Mouse (Mus musculus) MEL-GATA-1-ER (cell line): ENCODE measurements around the gene Pias4.
"Not testable (repeated sequence)": the region's sequence is repeated elsewhere in the genome, so short reads cannot be mapped to it uniquely, and the experiment has no call there.

Experiments used
- DNase-seq: peaks from one replicate; pipeline ENCODE4 v3.0.0-alpha.2; 2012; ENCODE audit warnings: low read depth; ENCODE audit errors: extremely low read depth

Pias4 gene

DNA sequence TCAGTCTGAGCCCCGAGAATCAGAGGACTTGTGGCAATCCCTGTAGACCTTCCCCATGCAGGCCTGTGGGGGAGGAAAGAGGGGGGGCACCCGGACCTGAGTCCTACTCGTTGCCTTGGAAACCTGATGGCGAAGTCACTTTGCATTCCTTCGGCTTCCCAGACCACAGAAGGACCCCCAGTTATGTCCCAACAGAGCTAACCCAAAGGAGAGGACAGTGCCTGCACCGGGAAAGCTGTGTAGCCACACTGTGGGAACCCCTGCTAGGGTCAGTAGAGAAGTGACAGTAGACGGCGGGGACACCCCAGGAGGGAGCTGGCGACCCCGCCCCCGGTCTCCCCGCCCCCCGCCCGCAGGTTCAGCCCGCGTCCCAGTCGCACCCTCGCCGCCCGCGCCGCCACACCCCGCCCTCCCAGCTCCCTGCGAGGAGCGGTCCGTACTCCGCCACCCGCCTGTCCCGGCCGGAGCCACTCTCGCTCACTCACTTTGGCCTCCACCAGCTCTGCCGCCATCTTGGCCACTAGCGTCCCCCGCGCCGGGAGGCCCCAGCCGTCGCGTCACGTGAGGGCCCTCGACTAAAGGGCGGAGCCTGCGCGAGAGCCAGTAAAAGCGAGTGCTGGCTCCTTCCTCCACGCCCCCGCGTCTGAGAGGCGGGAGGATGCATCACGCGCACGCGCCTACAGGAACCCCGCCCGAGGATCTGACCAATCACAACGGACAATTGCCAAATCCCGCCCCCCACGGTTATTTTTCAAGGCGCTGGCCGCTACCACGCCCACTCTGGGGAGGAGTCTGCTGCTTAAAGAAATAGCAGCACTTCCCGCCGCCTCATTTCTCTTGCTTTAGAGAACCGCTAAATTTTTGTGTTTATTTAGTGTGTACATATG, at the start of gene Pias4:
Pias4 (minus strand) TSS at position 724 of the 887 bp plus-strand sequence.
- peak; percentile 92 for DNase-seq

DNA sequence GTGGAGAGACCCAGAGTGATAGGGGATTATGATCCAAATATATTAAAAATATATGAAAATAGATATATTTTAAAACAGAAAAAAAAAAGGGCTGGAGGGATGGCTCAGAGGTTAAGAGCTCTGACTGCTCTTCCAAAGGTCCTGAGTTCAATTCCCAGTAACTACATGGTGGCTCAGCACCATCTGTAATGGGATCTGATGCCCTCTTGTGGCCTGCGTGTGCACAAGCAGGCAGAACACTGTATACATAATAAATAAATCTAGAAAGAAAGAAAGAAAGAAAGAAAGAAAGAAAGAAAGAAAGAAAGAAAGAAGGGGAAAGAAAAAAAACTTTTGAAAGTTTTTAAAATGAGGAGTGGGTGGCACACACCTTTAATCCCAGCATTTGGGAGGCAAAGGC, 49.5 kb upstream of the Pias4 start:
- DNase-seq = not testable (repeated sequence)

DNA sequence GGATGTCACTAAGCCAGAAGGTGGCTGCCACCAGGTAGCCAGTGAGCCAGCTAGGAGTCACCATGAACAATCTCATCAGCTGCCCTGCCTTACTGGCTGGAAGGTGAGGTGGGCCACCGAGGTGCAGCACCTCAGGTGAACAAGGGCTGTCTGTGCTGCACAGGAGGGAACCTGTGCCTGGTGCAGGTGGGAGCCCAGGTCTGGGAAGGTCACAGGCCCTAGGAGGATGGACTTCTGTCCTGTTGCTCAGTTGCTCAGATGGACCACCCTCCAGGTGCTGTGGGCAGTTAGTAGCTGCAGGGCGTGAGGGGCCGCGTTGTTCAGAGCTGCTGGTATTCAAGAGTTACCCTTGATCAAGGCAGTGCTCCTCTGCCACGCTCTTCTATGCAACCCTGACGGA, 49.1 kb upstream of the Pias4 start:
- DNase-seq = no peak

DNA sequence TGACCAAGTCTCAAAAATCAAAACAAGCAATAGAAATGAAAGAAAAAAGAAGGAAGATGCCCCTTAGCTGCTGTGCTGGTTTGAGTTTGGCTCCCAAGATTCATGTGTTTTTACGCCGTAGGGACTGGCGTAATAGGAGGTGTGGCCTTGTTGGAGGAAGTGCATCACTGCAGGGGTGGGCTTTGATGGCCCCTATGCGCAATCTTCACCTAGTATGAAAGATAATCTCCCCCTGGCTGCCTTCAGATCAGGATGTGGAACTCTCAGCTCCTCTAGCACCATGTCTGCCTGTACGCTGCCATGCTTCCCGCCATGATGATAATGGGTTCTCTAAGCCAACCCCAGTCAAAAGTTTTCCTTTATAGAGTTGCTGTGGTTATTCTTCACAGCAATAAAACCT, 48.5 kb upstream of the Pias4 start:
- DNase-seq = no peak

DNA sequence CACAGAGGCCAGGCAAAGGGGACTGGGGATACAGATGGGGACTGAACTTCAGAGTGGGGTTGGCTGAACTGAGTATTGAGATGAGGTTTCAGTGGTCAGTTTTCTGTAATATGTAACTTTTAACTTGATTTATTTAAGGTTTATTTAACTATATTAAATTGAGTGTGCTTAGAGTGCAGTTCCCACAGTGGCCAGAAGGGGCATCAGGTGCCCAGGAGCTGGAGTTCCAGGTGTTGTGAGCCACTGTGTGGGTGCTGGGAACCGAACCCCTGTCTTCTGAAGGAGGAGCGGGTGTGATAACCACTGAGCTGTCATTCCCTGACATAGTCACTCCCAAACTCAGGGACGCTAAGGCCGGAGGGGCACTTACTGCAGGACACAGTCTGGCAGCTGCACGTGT, 42.4 kb upstream of the Pias4 start:
- no peak for DNase-seq

DNA sequence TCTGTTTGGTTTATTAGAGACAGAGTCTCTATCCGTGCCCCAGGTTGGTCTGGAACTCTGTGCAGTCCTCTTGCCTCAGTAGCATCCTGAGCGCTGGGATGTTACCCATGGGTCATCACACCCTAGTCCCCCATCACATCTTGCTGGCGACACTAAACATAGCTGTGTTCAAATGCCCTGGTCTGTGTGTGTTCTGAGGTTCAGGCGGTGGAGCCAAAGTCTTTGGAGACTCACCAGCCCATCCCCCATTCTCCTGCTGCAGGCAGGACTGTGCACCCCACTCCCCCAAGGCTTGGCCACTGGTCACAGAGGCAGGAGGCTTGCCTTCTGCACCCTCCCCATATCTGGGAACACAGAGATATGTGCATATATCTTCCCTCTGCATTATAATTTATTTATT, 36.4 kb upstream of the Pias4 start:
- DNase-seq = no peak

DNA sequence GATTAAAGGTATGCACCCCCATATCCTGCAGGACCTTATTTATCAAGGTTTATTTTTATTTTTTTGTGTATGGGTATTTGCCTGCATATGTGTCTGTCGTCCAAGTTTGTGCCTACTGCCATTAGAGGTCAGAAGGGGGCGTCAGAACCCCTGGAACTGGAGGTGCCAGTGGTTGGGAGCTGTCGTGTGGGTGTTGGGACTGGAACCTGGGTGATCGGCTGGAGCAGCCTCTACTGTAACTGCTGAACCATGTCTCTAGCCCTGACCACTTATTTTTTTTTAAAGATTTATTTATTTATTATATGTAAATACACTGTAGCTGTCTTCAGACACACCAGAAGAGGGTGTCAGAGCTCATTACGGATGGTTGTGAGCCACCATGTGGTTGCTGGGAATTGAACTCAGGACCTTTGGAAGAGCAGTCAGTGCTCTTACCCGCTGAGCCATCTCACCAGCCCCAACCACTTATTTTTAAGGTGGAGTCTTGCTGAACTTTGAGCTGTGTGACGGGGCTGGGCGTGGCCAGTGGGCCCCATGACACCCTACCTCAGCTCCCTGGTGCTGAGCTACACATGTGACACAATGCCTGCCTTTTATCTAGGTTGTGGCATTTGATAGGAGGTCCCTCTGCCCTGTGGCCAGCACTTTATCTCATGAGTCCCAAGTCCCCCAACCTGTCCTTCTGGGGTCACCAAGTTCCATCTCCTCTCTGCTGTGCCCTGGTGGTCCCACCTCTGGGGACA, 35.4 kb upstream of the Pias4 start:
- no peak for DNase-seq

DNA sequence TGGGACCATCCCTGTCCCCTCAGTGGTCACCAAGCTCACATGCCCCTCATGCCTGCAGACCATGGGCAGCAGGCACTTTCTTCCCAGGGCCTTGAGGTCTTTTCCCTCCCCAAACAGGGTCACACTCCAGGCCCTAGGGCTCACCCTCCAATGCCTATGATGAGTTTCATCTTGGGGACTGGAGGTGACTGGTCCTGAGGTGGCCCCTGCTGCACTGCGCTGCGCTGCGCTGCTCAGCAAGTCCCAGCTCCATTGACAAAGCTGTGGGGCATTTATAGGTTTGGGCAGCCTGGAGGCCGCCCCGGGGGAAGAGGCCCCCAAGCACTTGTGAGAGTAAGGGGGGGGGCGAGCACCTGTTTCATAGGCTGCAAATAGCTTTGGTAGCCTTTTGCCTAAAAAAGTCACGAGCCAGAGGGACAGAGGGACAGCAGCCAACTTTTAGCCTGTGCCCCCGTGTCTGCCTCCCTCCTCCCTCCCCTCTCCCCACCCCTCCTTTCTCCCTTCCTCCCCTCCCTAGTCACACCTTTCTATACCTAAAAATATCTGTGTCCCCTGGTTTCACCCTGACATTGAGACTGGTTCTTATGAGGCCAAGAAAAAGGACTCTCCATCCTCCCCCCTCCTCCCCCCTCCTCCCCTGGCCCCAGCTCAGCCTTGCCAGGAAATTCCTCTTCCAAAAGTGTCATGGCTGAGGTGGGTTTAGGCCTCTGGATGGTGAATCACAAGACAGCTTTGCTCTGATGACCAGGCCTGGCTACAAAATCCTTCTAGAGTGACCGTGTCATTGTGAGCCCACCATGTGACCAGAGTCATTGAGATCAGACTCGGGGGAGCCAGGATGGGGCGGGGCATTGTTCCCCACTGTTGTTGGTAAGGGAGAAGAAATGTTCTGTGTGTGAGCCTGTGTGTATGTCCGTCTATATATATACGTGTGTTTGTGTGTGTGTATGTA, 34.4 kb upstream of the Pias4 start, which contains the start of gene Nmrk2:
Nmrk2 (minus strand) TSS at position 245 of the 952 bp plus-strand sequence.
- no peak for DNase-seq

DNA sequence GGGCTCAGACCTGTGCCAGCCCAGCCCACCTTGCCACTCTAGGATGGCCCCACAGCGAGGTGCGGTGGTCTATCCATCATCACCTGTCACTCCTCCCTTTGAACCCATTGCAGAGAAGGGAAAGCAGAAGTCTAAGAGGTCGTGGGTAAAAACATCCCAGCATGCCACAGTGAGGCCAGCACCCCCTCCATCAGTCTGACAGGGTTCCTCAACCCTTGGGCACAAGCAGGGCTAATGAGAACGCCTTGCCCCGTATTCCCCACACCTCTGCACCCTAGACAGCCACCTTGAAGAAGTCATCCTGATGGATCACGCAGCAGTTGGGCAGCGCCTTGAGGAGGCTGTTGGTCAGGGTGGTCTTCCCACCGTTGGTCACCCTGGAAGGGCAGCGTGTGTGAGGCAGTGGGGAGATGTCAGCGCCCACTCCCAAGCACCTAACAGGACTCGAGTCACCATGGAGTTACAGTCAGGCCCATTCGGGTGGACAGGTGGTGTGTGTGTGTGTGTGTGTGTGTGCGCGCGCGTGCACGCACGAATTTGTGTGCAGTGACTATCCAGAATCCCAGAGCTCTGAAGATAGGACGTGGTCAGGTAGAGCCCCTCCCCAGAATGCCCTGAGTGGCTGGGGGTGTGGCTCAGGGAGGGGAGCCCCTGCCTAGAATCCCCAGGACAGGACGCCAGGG, 33.0 kb upstream of the Pias4 start:
- DNase-seq = no peak

DNA sequence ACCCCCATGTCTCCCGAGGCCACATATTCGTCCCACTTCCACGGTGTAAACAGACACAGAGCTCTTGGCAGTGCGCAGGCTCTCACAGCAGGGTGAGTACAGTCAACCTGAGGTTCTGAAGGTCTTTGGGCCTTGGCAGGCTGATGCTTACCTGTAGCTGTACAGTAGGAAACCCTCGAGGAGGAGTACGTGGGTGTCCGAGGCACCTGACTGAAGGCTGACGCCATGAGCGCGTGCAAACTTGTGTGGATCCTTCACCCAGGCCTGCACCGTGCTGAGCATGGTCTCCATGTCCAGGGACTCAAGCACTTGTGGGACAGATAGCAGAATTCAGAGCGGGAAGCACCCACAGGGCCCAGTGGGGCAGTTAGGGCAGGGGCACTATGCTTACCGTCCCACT, 32.4 kb upstream of the Pias4 start:
- DNase-seq = no peak

DNA sequence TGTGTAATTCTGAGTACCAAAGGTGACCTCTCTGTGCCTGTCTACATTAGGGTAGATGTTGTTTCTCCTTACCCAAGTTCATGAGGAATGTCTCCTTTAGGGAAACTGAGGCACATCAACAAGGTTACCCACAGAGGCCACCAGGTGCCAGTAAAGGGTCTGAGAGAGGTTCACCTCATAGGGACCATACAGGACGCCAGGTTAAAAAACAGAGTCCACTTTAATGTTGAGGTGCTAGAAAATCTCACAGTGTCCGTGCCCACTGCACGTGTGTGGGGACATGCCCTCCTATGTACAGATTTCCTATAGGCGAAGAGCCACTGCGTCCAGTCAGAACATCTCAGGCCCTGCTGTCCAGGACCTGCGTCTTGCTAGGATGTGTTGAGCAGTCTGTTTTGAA, 31.3 kb upstream of the Pias4 start:
- no peak for DNase-seq

DNA sequence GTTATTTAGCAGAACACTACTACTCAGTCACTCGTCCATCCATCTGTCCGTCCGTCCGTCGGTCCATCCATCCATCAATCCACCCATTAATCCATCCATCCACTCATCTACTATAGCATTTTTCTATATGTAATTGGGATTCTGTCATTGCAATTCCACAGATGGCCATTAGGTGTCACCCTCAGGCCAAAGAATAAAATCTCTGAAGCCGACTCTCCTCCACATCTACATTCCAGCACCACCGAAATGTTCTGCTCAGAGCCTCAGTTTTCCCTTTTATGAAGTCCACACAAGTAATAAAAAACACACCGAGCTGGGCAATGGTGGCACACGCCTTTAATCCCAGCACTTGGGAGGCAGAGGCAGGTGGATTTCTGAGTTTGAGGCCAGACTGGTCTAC, 30.5 kb upstream of the Pias4 start:
- no peak for DNase-seq

DNA sequence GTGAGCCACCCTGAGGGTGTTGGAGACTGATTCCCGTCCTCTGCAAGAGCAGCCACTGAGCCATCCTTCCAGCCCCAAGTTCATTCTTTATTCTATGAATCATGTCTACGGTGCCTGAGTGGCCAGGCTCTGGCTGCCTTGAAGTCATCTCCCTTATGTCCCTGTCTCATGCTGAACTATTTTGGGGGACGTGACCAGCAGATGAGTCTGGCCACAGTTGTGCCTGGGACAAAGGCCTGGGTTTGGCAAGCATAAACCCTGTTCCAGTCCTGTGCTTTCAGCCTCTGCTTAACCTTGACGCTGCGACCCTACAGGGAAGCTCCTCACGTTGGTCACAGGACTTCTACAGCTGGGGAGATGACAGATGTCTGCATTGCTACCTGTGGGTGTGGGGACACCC, 29.6 kb upstream of the Pias4 start:
- no peak for DNase-seq

DNA sequence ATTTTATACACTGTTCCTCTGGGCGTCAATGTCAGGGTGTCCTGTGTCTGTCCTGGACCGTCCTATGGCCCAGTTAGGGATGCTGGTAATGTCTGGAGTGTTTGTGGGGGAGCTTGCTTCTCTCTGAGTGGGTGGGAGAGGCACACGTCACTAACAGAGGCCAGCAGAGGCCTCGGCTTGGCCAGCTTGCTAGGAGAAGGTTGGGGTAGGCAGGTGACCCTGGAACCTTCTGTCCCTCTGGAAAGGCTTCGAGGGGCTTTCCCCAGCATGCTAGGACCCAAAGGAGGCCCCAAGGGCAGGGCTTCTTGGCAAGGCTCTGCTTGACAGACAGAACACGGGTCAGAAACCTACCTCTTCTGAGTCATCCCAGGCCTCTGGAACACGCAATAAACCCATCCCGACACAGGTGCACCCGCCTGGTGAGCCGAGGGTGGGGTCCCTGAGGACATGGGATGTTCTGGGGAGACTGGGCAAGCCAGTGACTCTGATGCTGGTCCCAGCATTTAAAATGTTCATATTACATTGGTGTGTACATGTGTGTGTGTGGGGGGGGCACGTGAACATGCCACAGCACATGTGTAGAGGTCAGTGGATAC, 28.8 kb upstream of the Pias4 start:
- no peak for DNase-seq

DNA sequence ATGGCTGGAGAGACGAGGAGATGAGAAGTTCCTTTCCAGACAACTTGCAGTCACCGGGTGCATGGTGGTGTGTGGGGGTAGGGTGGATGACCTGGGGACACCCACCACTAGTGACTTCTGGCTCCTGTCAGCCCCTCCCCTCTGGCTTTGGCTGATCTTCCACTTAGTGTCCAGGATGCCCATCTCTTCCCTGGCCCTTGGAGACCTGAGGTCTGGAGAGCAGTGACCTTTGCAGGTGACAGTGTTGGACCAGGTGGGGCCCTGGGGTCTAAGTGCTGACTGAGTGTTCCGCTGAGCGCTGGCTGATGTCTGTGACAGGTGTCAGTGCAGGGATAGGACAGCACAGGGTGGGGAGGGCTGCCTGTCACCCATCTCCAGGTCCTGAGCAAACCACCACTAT, 27.6 kb upstream of the Pias4 start:
- no peak for DNase-seq

DNA sequence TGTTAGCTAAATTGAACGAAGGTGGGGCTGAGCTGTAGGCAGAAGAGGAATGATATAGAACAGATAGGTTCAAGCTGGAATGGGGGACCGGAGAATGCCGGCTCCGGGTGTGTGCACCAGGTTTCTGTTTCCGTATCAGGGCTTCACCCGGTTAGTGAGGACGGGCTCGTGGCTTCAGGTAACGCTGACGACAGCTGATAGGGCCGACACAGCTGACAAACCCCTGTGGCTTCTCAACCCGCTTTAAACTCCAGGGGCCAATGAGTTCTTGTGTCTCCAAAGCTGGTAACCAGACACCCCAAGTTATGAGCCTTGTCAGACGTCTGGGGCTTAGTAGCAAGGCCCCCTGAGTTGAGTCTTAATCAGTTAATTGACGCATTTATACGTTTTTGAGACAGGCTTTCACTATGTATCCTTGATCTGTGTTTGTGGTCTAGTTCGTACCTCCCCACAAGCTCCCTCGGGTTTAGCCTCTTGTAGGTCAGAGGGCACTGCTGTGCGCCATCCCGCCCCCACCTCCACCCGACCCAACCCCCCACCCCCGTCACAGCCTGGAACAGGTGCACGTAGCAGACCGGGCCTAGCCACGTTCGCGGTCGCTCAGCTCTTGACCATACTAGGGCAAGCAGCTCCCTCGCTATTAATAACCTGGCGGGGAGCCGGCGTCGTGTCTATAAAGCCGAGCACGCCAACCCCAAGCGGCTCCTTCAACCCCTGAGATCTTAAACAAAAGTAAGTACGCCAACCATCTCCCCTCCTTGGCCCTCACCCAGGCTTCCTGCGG, 26.5 kb upstream of the Pias4 start:
- DNase-seq = no peak

DNA sequence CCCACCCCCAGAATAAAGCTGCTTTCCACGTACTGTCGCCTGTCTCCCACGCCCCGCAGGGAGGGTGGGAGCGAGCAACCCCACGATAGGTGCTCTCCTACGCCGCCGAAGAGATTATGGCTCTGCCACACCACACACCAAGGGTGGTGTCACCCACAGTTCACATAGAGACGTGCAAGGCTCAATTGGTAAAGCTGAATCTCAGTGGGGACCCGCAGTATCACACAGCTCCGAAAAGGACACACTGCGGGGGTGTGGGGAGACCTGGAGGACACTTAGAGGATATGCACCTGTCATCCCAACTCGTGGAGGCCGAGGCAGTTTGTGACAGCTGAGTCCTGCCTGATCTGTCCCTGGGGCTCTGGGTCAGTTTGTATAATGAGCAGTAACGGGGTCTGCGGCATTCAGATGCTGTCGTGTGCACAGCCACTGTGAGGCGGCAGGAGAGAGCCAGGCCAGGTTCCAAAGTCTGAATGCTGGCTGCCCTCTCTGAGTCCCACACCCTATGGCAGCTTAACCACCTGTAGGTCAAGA, 25.3 kb upstream of the Pias4 start:
- DNase-seq = no peak

DNA sequence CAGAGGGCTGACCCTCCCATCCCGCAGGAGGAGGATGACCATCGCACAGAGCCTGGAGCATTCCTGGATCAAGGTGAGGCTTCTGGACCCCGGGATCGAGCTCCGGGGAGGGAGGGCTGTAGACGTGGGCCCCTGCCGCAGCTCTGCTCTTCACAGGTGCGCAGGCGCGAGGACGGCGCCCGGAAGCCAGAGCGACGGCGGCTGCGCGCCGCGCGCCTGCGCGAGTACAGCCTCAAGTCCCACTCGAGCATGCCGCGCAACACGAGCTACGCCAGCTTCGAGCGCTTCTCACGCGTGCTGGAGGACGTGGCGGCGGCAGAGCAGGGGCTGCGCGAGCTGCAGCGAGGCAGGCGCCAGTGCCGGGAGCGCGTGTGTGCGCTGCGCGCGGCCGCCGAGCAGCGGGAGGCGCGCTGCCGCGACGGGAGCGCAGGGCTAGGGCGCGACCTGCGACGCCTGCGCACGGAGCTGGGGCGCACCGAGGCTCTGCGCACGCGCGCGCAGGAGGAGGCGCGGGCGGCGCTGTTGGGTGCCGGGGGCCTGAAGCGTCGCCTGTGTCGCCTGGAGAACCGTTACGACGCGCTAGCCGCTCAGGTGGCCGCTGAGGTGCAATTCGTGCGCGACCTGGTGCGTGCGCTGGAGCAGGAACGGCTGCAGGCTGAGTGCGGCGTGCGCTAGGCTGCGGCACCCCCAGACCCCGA, 24.7 kb upstream of the Pias4 start:
- DNase-seq = no peak
